Mouse (Mus musculus) gonadal fat pad, adult 2 months (tissue): ENCODE measurements around the gene Hacl1. TPM values are rescaled to one million over a fixed set of nuclear protein-coding genes. Genes with fewer than 3 reads are reported as not detected.

Experiments
- DNase-seq: peaks from one replicate; pipeline ENCODE4 v3.0.0-alpha.2; 2012; ENCODE audit warnings: low read depth
- polyA plus RNA-seq: library from polyadenylated mRNA; depleted of rRNA; stranded (reverse); fragments of >200 nt; gene quantifications from 2 replicates; pipeline ENCODE4 v1.2.3, GENCODE M21; 2012

Gene Hacl1
- polyA plus RNA-seq, 1 experiment: 17.7 TPM

DNA sequence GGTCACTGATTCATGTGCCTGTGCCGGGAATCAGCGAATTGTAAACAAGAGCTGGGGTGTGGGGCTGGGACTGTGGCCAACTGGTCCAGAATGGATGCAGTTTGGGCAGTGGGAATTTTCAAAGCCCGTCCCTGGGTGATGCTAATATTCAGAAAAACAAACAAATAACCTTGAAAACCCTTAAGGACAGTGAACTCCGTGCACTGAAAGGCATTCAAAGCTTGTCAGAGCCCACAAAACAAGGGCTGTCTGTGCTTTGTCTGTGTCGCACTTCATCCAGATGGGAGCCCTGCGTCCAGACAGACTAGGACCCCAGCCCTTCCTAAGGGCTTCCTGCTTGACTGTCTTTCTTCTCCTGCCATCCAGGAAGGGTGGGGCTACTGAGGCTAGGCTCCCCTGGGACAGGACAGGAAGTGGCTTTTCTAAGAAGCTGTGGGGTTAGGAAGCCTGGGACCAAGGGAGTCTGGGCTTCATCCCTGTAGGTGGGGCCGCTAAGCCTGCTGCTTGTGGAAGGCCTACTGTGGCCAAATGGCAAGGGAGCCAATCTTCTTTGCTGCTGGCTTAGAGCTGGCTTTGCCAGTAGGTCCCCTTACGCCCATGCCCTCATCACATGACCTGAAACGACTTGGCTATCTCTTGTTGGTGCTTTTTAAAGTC lies 21.6 kb upstream of the Hacl1 start:
- no peak for DNase-seq

GRCm38 (mm10) chr14:31661671-31662554 lies 20.8 kb upstream of the Hacl1 start:
- DNase-seq: no peak

DNA sequence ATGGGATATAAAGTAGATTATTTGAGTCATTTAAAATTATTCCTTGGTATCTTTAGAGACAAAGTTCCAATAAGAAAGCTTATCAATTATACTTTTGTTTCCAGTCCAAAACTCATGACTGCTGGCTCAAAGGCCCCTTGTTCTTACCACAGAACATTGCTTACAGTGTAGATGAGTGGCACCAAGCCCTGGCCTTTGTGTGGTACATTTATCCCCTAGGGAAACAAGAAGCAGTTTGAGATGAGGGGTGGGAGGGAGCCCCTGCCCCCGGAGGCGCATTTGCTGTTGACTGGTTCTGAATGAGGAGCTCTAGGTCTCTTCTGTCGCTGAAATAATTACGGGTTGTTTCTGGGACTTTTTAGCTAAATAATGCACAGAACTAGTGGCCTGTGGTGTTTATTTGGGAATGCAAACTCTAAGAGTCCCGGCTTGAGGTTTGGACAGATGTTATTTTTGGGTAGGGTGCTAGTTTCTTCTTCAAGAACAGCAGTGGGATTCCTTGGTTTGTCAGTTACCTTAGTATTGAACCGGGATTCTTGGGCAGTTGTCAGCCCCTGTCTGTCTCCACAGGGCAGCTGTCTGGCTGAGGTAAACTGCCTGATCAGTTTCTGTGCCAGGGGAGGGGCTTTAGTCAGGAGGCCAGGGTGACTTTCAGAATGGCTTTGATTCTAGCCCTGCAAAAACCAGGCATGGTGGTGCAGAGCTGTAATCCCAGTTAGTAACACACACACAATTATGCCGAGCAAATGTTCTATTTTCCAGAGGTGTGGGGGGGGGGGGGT lies 19.4 kb upstream of the Hacl1 start:
- DNase-seq: no peak

GRCm38 (mm10) chr14:31659501-31660181 lies 18.6 kb upstream of the Hacl1 start:
- DNase-seq: no peak

GRCm38 (mm10) chr14:31658126-31658680 lies 17.1 kb upstream of the Hacl1 start:
- DNase-seq: no peak

DNA sequence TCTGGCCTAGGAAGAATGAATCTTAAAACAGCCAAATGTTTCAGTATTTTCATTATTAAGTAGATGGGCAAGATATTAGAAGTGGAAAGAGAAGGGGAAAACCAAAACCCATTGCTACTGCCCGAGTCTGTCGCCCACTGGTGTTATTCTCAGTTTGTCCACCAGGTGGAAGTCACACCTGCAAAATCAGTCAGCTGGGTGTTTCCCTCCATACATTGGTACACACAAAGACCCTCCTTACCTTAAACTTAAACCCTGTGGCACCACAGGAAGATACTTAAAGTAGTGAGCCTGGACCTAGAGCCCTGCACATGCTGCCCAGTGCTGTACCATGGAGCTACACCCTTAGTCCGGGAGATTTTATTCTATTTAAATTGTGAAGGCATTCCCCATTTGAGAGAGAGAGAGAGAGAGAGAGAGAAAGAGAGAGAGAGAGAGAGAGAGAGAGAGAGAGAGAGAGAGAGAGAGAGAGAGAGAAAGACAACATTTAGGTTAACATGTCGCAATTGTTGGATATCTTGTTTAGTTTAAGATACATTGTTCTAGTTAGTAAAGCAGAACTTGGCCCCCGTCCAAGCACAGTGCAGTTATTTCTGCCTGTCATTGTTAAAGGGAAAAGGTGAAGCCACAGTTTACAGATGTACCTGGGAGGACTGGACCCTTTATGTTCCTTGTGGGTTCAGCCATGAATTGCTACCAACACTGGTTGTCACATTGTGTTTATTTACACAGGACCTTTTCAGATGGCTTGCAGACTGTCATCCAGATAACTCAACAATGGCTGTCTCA lies 16.0 kb upstream of the Hacl1 start:
- no peak for DNase-seq

DNA sequence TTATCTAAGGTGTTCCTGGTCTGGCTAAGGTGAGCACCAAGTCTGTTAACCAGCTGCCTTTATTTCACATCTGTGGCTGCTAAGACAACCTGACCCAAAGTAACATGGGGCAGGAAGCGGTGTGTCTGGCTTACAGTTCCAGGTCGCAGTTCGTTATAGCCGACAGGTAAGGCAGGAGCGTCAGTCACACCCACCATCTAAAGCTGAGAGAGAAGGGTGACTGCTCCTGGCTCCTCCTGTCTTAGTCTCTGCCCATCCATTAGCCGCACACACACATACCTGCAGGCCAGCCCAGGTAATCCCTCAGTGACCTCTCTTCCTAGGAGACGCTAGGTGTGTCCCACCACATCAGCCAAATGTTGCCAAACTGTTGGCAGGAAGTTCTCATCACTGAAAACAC lies 15.3 kb upstream of the Hacl1 start:
- DNase-seq: no peak

GRCm38 (mm10) chr14:31655406-31655805 lies 14.3 kb upstream of the Hacl1 start:
- DNase-seq: no peak

GRCm38 (mm10) chr14:31654816-31655215 lies 13.7 kb upstream of the Hacl1 start:
- no peak for DNase-seq

- no peak for DNase-seq
Observed at GRCm38 (mm10) chr14:31653101-31653875, 12.2 kb upstream of the Hacl1 start.

DNA sequence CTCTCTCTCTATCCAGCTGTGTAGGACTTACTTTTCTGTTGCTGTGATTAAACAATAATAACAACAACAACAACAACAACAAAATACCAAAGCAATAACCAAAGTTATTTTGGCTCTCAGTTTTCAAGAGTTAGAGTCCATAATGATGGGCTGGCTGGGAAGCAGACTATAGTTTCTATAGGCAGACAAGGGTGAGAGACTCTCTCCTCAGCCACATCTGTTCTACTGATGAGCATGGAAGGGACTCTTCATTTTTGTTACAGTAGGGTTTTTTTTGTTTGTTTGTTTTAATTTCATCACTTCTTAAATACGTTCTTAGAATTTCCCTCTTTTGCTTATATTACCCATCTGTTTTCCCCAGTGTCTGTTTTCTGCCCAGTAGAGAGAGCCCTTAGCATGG lies 11.5 kb upstream of the Hacl1 start:
- DNase-seq: no peak

DNA sequence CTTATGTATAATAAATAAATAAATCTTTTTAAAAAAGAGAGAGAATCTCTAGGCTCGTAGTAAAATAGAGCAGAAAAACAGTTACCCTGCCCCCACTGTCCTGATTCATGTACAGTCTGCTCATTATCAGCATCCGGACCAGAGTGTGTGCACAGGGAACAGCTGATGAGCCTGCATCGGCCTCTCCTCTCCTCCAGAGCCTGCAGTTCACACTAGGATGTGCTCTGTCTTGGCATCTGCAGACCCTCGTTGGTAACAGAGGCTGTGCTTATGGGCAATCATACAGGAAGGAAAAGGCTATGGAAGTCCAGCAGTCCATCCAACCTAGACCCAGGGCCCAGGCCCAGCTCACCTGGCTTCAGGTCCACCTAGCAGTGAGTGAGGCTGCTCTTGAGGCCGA lies 11.0 kb upstream of the Hacl1 start:
- no peak for DNase-seq

GRCm38 (mm10) chr14:31651206-31651605 lies 10.1 kb upstream of the Hacl1 start:
- no peak for DNase-seq

DNA sequence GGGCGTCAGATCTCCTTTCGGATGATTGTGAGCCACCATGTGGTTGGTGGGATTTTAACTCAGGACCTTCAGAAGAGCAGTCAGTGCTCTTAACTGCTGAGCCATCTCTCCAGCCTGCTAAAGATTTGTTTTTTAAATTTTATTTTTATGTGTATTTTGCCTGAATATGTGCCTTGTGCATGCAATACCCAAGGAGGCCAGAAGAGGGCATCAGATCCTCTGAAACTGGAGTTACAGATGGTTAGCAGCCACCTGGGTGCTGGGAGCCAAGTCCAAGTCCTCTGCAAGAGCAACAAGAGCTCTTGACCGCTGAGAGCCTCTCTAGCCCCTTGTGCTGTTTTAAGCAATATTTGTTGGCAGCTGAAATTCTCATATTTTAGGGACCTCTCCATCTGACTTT lies 9.3 kb upstream of the Hacl1 start:
- DNase-seq: no peak

GRCm38 (mm10) chr14:31647991-31648390 lies 6.9 kb upstream of the Hacl1 start:
- DNase-seq: no peak

DNA sequence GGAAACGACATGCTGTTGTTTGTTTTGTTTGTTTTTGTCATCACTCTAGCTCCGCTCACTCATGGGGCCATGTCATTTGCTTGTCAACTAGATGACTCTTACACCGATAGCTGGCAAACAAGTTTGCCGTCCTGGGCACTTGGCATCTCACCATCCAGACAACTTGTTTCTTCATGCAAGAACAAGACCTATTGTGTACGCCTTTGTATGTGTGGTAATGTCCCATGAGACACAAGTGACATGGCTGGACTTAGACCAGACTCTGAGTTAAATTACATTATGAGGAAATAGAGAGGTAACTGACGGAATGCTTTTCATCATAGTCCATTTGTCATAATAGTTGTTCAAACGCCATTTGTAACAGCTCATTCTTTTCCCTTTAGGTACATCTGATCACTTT lies 4.8 kb upstream of the Hacl1 start:
- peak; percentile 95 for DNase-seq

DNA sequence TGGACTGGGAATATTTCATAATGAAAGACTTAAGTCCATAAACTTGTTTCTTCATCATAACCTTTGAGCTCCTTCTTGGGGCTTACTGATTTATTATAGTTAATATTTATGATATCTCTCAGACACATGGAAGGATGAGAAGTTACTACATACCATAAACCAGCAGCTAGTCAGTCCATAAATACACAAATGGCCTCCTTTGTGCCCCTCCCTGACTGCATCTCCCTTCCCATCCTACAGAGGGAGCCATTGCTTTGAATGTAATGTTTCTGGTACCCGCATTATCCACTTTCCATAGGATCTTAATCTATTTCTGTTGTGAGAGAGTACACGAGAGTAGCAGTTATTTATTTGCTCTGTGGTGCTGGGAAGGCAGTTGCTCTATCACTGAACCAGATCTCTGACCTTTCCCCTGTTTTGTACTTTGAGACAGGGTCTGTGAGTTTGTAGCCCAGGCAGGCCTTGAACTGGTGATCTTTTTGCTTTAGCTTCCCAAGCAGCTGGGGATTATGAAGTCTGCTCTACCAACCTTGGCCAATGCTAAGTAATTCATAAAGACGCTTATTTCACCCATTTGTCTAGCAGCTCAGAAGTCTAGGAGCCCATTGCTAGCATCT lies 4.0 kb upstream of the Hacl1 start:
- peak; percentile 60 for DNase-seq

- no peak for DNase-seq
Observed at GRCm38 (mm10) chr14:31644183-31644830, 3.2 kb upstream of the Hacl1 start.
